Mouse (Mus musculus) bone marrow macrophage, adult 2 months (primary cell): ENCODE measurements around the gene Olfr692. TPM values are rescaled to one million over a fixed set of nuclear protein-coding genes. Genes with fewer than 3 reads are reported as not detected.
"Not testable (repeated sequence)": the region's sequence is repeated elsewhere in the genome, so short reads cannot be mapped to it uniquely, and the experiment has no call there.

Source experiments
- H3K27ac ChIP-seq: 2 replicates; pipeline ENCODE4 v1.5.1; 2012; ENCODE audit warnings: low read depth, low read length; ENCODE audit not compliant: insufficient read depth
- H3K4me1 ChIP-seq: 2 replicates; pipeline ENCODE4 v1.6.1; 2012; ENCODE audit warnings: low read length; ENCODE audit not compliant: control insufficient read depth, insufficient read depth
- H3K4me3 ChIP-seq: 2 replicates; pipeline ENCODE4 v1.5.1; 2012; ENCODE audit warnings: mild to moderate bottlenecking, low read length, moderate library complexity; ENCODE audit not compliant: insufficient read depth
- CTCF ChIP-seq: IDR thresholded peaks from 2 replicates; pipeline ENCODE4 v1.5.1; 2012; ENCODE audit warnings: low read depth, mild to moderate bottlenecking, low read length, moderate library complexity
- POLR2A ChIP-seq: IDR thresholded peaks from 2 replicates; pipeline ENCODE4 v1.6.1; 2012; ENCODE audit warnings: mild to moderate bottlenecking, low read depth, low read length, borderline replicate concordance
- polyA plus RNA-seq: library from polyadenylated mRNA; stranded (reverse); fragments of >200 nt; gene quantifications from 2 replicates; pipeline ENCODE4 v1.2.4, GENCODE M21; 2012; ENCODE audit not compliant: missing spikeins, insufficient read depth, insufficient read length

Olfr692 gene
- polyA plus RNA-seq: not detected in 2 replicates

GRCm38 (mm10) chr7:105367930-105368329 is at the start of gene Olfr692:
TSS of gene Olfr692 (plus strand) at chr7:105368230.
- H3K27ac ChIP-seq: no peak within 1 kb of the TSS
- H3K4me1 ChIP-seq: peaks cover 7% of the 10 kb centered on the region
- no peak within 1 kb of the TSS for H3K4me3 ChIP-seq
- TF ChIP-seq POLR2A (no peak), CTCF (no peak)

- Histone ChIP-seq H3K4me1 (no peaks in the 10 kb centered on the region), H3K4me3 (no peak overlapping the region), H3K27ac (no peak overlapping the region)
- TF ChIP-seq CTCF (no peak), POLR2A (no peak)
These were observed 42.7 kb upstream of the Olfr692 start for GRCm38 (mm10) chr7:105325302-105325701.

- H3K4me1 ChIP-seq: no peaks in the 10 kb centered on the region
- no peak within 1 kb of the TSS for H3K4me3 ChIP-seq
- no peak within 1 kb of the TSS for H3K27ac ChIP-seq
- TF ChIP-seq CTCF (no peak), POLR2A (no peak)
These were observed 34.0 kb upstream of the Olfr692 start, which contains the start of gene Olfr690 for GRCm38 (mm10) chr7:105334004-105334403. TSS of gene Olfr690 (minus strand) at chr7:105334104.

GRCm38 (mm10) chr7:105342170-105342569 is 25.9 kb upstream of the Olfr692 start, which contains the start of gene Olfr691:
TSS of gene Olfr691 (minus strand) at chr7:105342270.
- no peak for TF ChIP-seq CTCF
- TF ChIP-seq POLR2A: no peak
- no peak within 1 kb of the TSS for H3K27ac ChIP-seq
- H3K4me3 ChIP-seq: no peak within 1 kb of the TSS

GRCm38 (mm10) chr7:105342752-105343151 is 25.3 kb upstream of the Olfr692 start:
- Histone ChIP-seq H3K4me1 (no peaks in the 10 kb centered on the region), H3K27ac (no peak overlapping the region), H3K4me3 (no peak overlapping the region)
- TF ChIP-seq CTCF (no peak), POLR2A (no peak)

More at GRCm38 (mm10) chr7:105342170-105342569, 25.9 kb upstream of the Olfr692 start, which contains the start of gene Olfr691:
- H3K4me1 ChIP-seq: no peaks in the 10 kb centered on the region

GRCm38 (mm10) chr7:105356064-105356463 is 12.0 kb upstream of the Olfr692 start:
- H3K27ac ChIP-seq, H3K4me1 ChIP-seq, H3K4me3 ChIP-seq: not testable (repeated sequence)

- not testable (repeated sequence) for H3K27ac ChIP-seq, H3K4me3 ChIP-seq, H3K4me1 ChIP-seq
These were observed 11.5 kb upstream of the Olfr692 start for GRCm38 (mm10) chr7:105356487-105356886.

- TF ChIP-seq CTCF: no peak
- TF ChIP-seq POLR2A: no peak
- H3K4me1 ChIP-seq: no peaks in the 10 kb centered on the region
- no peak overlapping the region for H3K27ac ChIP-seq
- H3K4me3 ChIP-seq: no peak overlapping the region
These were observed 6.3 kb upstream of the Olfr692 start for GRCm38 (mm10) chr7:105361713-105362112.

GRCm38 (mm10) chr7:105367268-105367667 is 762 bp upstream of the Olfr692 start:
- Histone ChIP-seq H3K4me3 (no peak overlapping the region), H3K27ac (no peak overlapping the region), H3K4me1 (peaks cover under 1% of the 10 kb centered on the region)
- TF ChIP-seq POLR2A: no peak
- TF ChIP-seq CTCF: no peak

- TF ChIP-seq POLR2A: no peak
- no peak for TF ChIP-seq CTCF
- Histone ChIP-seq H3K4me1 (peaks cover 11% of the 10 kb centered on the region), H3K4me3 (no peak overlapping the region), H3K27ac (no peak overlapping the region)
These were observed 491 bp downstream of the Olfr692 start for GRCm38 (mm10) chr7:105368521-105368920.

- no peak overlapping the region for H3K27ac ChIP-seq
- H3K4me1 ChIP-seq: peaks cover 19% of the 10 kb centered on the region
- TF ChIP-seq CTCF (no peak), POLR2A (no peak)
- H3K4me3 ChIP-seq: no peak overlapping the region
These were observed 4.9 kb downstream of the Olfr692 start for GRCm38 (mm10) chr7:105372912-105373311.
